ENCODE assay signal across 8 mouse cellular contexts in the genomic region with DNA sequence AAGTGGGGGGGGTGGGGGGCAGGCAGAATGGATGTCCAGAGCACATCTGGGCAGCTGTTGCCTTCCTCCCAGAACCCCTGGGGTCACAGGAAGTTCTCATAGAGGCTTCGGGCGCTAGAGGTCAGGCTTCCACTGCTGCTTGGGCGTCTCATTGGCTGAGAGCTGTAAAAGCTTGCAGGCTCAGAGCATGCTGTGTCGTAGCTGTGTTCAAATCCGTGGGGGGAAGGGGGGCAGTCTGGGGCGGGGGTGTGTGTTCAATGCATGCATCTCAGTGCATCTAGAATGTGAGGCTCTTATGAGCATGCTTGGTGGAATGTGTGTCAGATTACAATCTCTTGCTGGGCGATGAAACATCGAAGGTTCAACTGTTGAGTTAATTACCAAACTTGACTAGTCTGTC.
A peak's percentile ranks its signal among the peaks of the same experiment; 100 is the strongest.
DNase-seq lines count a peak whose midpoint lies in the region; ATAC-seq and TF ChIP-seq lines count a peak whose summit lies in the region.
"Had no signal": no experiment of that assay in that cellular context is flagged by ENCODE, and none has a peak within 500 bp of the region (broad histone marks: within the 10 kb centered on the region; RNA-seq: fewer than 3 reads in every experiment).

No protein-coding gene starts in this region.

- no peak overlapping the region for H3K27ac ChIP-seq in midbrain, embryonic 11.5 days (ENCODE audit: low read depth, low read length)
- no peak overlapping the region for H3K27ac ChIP-seq in midbrain, embryonic 13.5 days
- no peak overlapping the region for H3K27ac ChIP-seq in kidney, postnatal 0 days
- H3K27ac ChIP-seq in small intestine, adult 2 months (ENCODE audit: insufficient read depth, low read depth, low read length): no peak overlapping the region
- H3K27ac ChIP-seq: embryonic facial prominence, embryonic 13.5 days had no signal

- peak; percentile 48; the same call in 1 of the 2 replicates for ATAC-seq in midbrain, embryonic 11.5 days (ENCODE audit: low FRiP score)
- ATAC-seq in midbrain, embryonic 13.5 days: no peak
- peak; percentile 63; the same call in 1 of the 2 replicates for ATAC-seq in common myeloid progenitor, adult 5-6 weeks (replicated peaks; ENCODE audit: low read depth, poor library complexity, severe bottlenecking)
- peak; percentile 52; the same call in 1 of the 2 replicates for ATAC-seq in kidney, postnatal 0 days (replicated peaks; ENCODE audit: low FRiP score, low read depth)
- no peak for ATAC-seq in erythroid progenitor cell, adult 5-6 weeks (replicated peaks; ENCODE audit: low FRiP score, poor library complexity, severe bottlenecking)

- no peak overlapping the region for H3K4me3 ChIP-seq in midbrain, embryonic 11.5 days (ENCODE audit: low read depth, low read length)
- no peak overlapping the region for H3K4me3 ChIP-seq in midbrain, embryonic 13.5 days (replicated peaks)
- H3K4me3 ChIP-seq in kidney, postnatal 0 days (replicated peaks; ENCODE audit: low read depth, low read length): no peak overlapping the region
- H3K4me3 ChIP-seq in small intestine, adult 2 months (ENCODE audit: low read depth, low read length): no peak overlapping the region
- H3K4me3 ChIP-seq: embryonic facial prominence, embryonic 13.5 days had no signal

- no peak for TF ChIP-seq POLR2A in small intestine, adult 2 months (IDR thresholded peaks at IDR 0.05; ENCODE audit: low read depth, low read length)

- no peak overlapping the region for H3K4me2 ChIP-seq in midbrain, embryonic 11.5 days
- no peak overlapping the region for H3K4me2 ChIP-seq in midbrain, embryonic 13.5 days (replicated peaks)
- no peak overlapping the region for H3K4me2 ChIP-seq in kidney, postnatal 0 days (ENCODE audit: low read length)
- H3K4me2 ChIP-seq: embryonic facial prominence, embryonic 13.5 days had no signal

- WGBS in midbrain, embryonic 11.5 days: 27% methylated on average over 8 of the region's 8 CpGs
- WGBS in midbrain, embryonic 13.5 days: 22% methylated on average over 8 of the region's 8 CpGs
- WGBS in kidney, postnatal 0 days: 20% methylated on average over 8 of the region's 8 CpGs
- 52% methylated on average over 8 of the region's 8 CpGs for WGBS in small intestine, adult 2 months

- H3K4me1 ChIP-seq in midbrain, embryonic 11.5 days (ENCODE audit: control insufficient read depth, insufficient read depth, low read length): no peaks in the 10 kb centered on the region; the same call in 1 of the 2 replicates
- 0 out of 2 replicates have a peak, but pooled peaks cover 2% of the 10 kb centered on the region for H3K4me1 ChIP-seq in midbrain, embryonic 13.5 days (replicated peaks)
- H3K4me1 ChIP-seq in kidney, postnatal 0 days (replicated peaks; ENCODE audit: insufficient read depth, low read length): no peaks in the 10 kb centered on the region
- H3K4me1 ChIP-seq in small intestine, adult 2 months (ENCODE audit: control insufficient read depth, insufficient read depth, insufficient read length, low read length): no peaks in the 10 kb centered on the region

- H3K9ac ChIP-seq in midbrain, embryonic 11.5 days (ENCODE audit: low read length): no peak overlapping the region
- H3K9ac ChIP-seq in midbrain, embryonic 13.5 days (replicated peaks): no peak overlapping the region
- H3K9ac ChIP-seq in kidney, postnatal 0 days (ENCODE audit: low read depth, low read length): no peak overlapping the region
- H3K9ac ChIP-seq: embryonic facial prominence, embryonic 13.5 days had no signal

- DNase-seq in midbrain, embryonic 11.5 days (ENCODE audit: low spot score, missing footprints): no peak
- DNase-seq in kidney, postnatal 0 days (ENCODE audit: low spot score): peak; percentile 75
- no peak for DNase-seq in right cerebral cortex, postnatal 36 days (ENCODE audit: low spot score in 2 of 2)

- peak; percentile 51 for TF ChIP-seq CTCF in kidney, postnatal 0 days (IDR thresholded peaks at IDR 0.05; ENCODE audit: low read depth)
- TF ChIP-seq CTCF in small intestine, adult 2 months (IDR thresholded peaks at IDR 0.05; ENCODE audit: extremely low read depth, insufficient read length, insufficient replicate concordance, low read depth, low read length): peak; percentile 27; the same call in 1 of the 2 replicates

- no peaks in the 10 kb centered on the region for H3K9me3 ChIP-seq in midbrain, embryonic 11.5 days (ENCODE audit: control insufficient read depth, low read length)
- no peaks in the 10 kb centered on the region for H3K9me3 ChIP-seq in midbrain, embryonic 13.5 days
- no peaks in the 10 kb centered on the region for H3K9me3 ChIP-seq in kidney, postnatal 0 days (replicated peaks; ENCODE audit: low read length)
- H3K9me3 ChIP-seq: embryonic facial prominence, embryonic 13.5 days had no signal

- H3K27me3 ChIP-seq in midbrain, embryonic 11.5 days (ENCODE audit: control insufficient read depth, insufficient read depth, low read length): no peaks in the 10 kb centered on the region
- H3K27me3 ChIP-seq in midbrain, embryonic 13.5 days: no peaks in the 10 kb centered on the region
- no peaks in the 10 kb centered on the region for H3K27me3 ChIP-seq in kidney, postnatal 0 days (ENCODE audit: insufficient read depth, low read length)
- H3K27me3 ChIP-seq in small intestine, adult 2 months (ENCODE audit: control insufficient read depth, insufficient read depth, low read length): no peaks in the 10 kb centered on the region
- H3K27me3 ChIP-seq: embryonic facial prominence, embryonic 13.5 days had no signal

- no peaks in the 10 kb centered on the region for H3K36me3 ChIP-seq in midbrain, embryonic 11.5 days (ENCODE audit: control insufficient read depth, insufficient read depth, low read length)
- H3K36me3 ChIP-seq in midbrain, embryonic 13.5 days: no peaks in the 10 kb centered on the region
- no peaks in the 10 kb centered on the region for H3K36me3 ChIP-seq in kidney, postnatal 0 days (ENCODE audit: insufficient read depth, low read length)
- H3K36me3 ChIP-seq in small intestine, adult 2 months (ENCODE audit: control insufficient read depth, insufficient read depth, low read length): no peaks in the 10 kb centered on the region
- H3K36me3 ChIP-seq: embryonic facial prominence, embryonic 13.5 days had no signal

Comparison
In these comparisons a context has a peak if more than half of its experiments do, and no peak if none do; other contexts are left out.
1. ATAC-seq: peak in midbrain, embryonic 11.5 days (single experiment), common myeloid progenitor, adult 5-6 weeks (single experiment) and kidney, postnatal 0 days (single experiment); none in midbrain, embryonic 13.5 days (single experiment) and erythroid progenitor cell, adult 5-6 weeks (single experiment).